Mouse (Mus musculus) C2C12 (cell line): Measurements from ENCODE around the gene Itgb2.

Experiments used
- CTCF ChIP-seq: IDR thresholded peaks from one replicate; pipeline ENCODE4 v1.5.1; 2011; ENCODE audit not compliant: control insufficient read depth, insufficient read depth, insufficient read length
- FOSL1 ChIP-seq: IDR thresholded peaks from one replicate; pipeline ENCODE4 v1.8.0; 2011; ENCODE audit warnings: mild to moderate bottlenecking, low read length; ENCODE audit not compliant: poor library complexity, insufficient read depth, severe bottlenecking
- MAX ChIP-seq: IDR thresholded peaks from one replicate; pipeline ENCODE4 v1.6.1; 2011; ENCODE audit warnings: mild to moderate bottlenecking, control low read depth
- MYOD1 ChIP-seq: IDR thresholded peaks from one replicate; pipeline ENCODE4 v1.6.1; 2011; ENCODE audit warnings: low read depth; ENCODE audit not compliant: control insufficient read depth, insufficient read length
- MYOG ChIP-seq: IDR thresholded peaks from one replicate; pipeline ENCODE4 v1.6.1; 2011; ENCODE audit not compliant: control insufficient read depth, insufficient read length; ENCODE audit errors: extremely low read depth
- USF1 ChIP-seq: IDR thresholded peaks from one replicate; pipeline ENCODE4 v1.6.1; 2011; ENCODE audit warnings: low read depth, mild to moderate bottlenecking, control low read depth, moderate library complexity

DNA sequence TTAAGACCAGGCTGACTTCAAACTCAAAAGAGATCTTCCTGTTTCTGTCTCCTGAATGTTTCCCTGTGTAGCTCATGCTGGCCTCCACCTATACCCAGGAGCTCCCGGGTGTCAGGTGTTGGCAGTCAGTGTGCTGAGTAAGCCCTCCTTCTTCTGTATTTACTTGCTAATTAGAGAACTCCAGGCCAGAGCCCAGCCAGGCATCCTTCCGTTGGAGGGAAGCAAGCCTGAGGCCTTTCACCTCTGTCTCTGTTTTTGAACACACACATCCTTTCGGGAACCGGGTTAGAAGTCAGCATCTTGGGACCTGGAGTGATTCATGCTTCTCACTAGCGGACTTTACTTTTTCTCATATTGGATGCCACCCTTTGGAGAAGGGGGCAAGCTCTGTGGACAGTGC, 77.4 kb downstream of the Itgb2 start:
- TF ChIP-seq CTCF (no peak), USF1 (no peak), FOSL1 (no peak), MAX (no peak), MYOG (no peak), MYOD1 (no peak)
